Mouse (Mus musculus): ENCODE measurements at regions not wholly inside any gene's neighbourhood (a gene's known extent, or its start where the extent isn't known, plus 50 kb on each side); places are given as distances from the start of the nearest gene placed in this dataset. TPM values are rescaled to one million over a fixed set of nuclear protein-coding genes. Genes with fewer than 3 reads are reported as not detected.

DNA sequence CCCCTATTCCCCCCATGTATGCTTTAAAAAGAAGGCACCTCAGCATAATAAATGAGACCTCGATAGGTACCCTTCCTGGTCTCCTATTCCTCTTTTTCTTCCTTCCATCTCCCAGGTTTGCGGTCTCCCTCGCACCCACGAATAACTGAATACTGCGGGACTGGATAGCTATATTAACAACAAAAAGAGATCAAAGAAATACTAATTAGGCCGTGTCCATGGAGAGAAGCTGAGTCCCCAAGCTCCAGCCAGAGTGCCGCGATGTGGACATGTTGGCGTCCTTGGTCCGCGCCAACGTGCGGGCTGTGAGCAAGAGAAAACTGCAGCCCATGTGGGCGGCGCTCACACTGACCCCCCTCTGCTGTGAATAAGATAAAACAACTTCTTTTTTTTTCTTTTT lies 1382.0 kb downstream of the Zpld1 start:
- H3K4me1 ChIP-seq (ENCODE audit: control insufficient read depth, insufficient read depth, low read length), result no peaks in the 10 kb centered on the region
- no peaks in the 10 kb centered on the region for H3K36me3 ChIP-seq (ENCODE audit: control insufficient read depth, insufficient read depth, low read length)
- no peak for TF ChIP-seq POLR2A (IDR thresholded peaks at IDR 0.05; ENCODE audit: borderline replicate concordance, extremely low read depth, insufficient read depth, insufficient read length)
- no peak overlapping the region for H3K4me2 ChIP-seq (replicated peaks; ENCODE audit: low read depth, low read length, severe bottlenecking)
- H3K9me3 ChIP-seq (ENCODE audit: control insufficient read depth, low read length), result no peaks in the 10 kb centered on the region
- no peak for DNase-seq (ENCODE audit: low spot score)
- ATAC-seq (ENCODE audit: low FRiP score, low read depth), result no peak
- 96% methylated on average over 15 of the region's 15 CpGs for WGBS
- no peak overlapping the region for H3K9ac ChIP-seq (ENCODE audit: low read depth, low read length, severe bottlenecking)
- H3K27me3 ChIP-seq (ENCODE audit: control insufficient read depth, insufficient read depth, low read length), result no peaks in the 10 kb centered on the region
- no peak overlapping the region for H3K4me3 ChIP-seq (replicated peaks; ENCODE audit: low read length)
- no peak overlapping the region for H3K27ac ChIP-seq (replicated peaks; ENCODE audit: low read depth, low read length)

DNA sequence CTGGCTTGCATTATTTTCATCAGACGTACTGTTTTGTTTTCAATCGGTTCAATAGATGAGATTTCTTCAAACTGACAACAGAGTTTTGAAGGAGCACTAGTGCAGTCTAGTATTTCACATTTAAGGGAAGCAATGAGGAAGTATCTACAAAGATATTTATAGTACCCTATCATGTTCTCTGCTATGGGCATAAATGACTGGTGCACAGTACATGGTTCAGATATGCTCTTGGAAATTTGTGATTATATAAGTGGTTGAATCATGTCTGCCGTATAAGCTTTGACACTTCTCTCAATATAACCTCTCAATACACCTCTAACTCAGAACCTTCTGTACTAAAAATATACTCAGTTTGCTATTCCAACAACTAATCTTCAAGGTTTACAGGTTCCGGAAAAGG lies 1390.7 kb downstream of the Zpld1 start:
- Histone ChIP-seq H3K9ac (ENCODE audit: low read depth, low read length, severe bottlenecking) (no peak overlapping the region), H3K4me3 (replicated peaks; ENCODE audit: low read length) (no peak overlapping the region), H3K27me3 (ENCODE audit: control insufficient read depth, insufficient read depth, low read length) (no peaks in the 10 kb centered on the region), H3K4me1 (ENCODE audit: control insufficient read depth, insufficient read depth, low read length) (no peaks in the 10 kb centered on the region), H3K36me3 (ENCODE audit: control insufficient read depth, insufficient read depth, low read length) (no peaks in the 10 kb centered on the region), H3K27ac (replicated peaks; ENCODE audit: low read depth, low read length) (no peak overlapping the region), H3K9me3 (ENCODE audit: control insufficient read depth, low read length) (no peaks in the 10 kb centered on the region), H3K4me2 (replicated peaks; ENCODE audit: low read depth, low read length, severe bottlenecking) (no peak overlapping the region)
- WGBS, result 92% methylated on average over 4 of the region's 4 CpGs
- no peak for TF ChIP-seq POLR2A (IDR thresholded peaks at IDR 0.05; ENCODE audit: borderline replicate concordance, extremely low read depth, insufficient read depth, insufficient read length)
- ATAC-seq (ENCODE audit: low FRiP score, low read depth), result no peak
- no peak for DNase-seq (ENCODE audit: low spot score)

DNA sequence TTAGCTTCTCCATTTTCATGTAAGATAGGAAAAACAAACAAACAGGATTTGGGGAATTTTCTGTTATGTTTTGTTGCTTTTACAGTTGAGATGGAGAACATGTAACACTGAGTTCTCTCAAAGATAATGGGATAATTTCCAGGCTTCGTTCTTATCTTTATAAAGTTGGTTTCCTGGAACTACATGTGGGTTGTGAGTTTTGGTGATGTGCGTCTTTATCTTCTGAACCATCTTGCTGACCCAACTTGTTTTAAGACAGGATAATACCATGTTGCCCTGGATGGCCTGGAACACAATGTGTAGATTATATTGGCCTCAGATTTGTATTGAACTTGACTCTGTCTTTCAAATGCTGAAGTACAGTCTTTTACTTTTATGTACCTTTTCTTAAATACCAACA lies 1394.0 kb downstream of the Zpld1 start:
- H3K27ac ChIP-seq (replicated peaks; ENCODE audit: low read depth, low read length), result no peak overlapping the region
- H3K4me2 ChIP-seq (replicated peaks; ENCODE audit: low read depth, low read length, severe bottlenecking), result no peak overlapping the region
- no peak overlapping the region for H3K9ac ChIP-seq (ENCODE audit: low read depth, low read length, severe bottlenecking)
- TF ChIP-seq POLR2A (IDR thresholded peaks at IDR 0.05; ENCODE audit: borderline replicate concordance, extremely low read depth, insufficient read depth, insufficient read length), result no peak
- H3K36me3 ChIP-seq (ENCODE audit: control insufficient read depth, insufficient read depth, low read length), result no peaks in the 10 kb centered on the region
- ATAC-seq (ENCODE audit: low FRiP score, low read depth), result no peak
- no peaks in the 10 kb centered on the region for H3K9me3 ChIP-seq (ENCODE audit: control insufficient read depth, low read length)
- H3K4me3 ChIP-seq (replicated peaks; ENCODE audit: low read length), result no peak overlapping the region
- DNase-seq (ENCODE audit: low spot score), result no peak
- WGBS, result 82% methylated on average over 2 of the region's 2 CpGs
- H3K4me1 ChIP-seq (ENCODE audit: control insufficient read depth, insufficient read depth, low read length), result no peaks in the 10 kb centered on the region
- no peaks in the 10 kb centered on the region for H3K27me3 ChIP-seq (ENCODE audit: control insufficient read depth, insufficient read depth, low read length)

DNA sequence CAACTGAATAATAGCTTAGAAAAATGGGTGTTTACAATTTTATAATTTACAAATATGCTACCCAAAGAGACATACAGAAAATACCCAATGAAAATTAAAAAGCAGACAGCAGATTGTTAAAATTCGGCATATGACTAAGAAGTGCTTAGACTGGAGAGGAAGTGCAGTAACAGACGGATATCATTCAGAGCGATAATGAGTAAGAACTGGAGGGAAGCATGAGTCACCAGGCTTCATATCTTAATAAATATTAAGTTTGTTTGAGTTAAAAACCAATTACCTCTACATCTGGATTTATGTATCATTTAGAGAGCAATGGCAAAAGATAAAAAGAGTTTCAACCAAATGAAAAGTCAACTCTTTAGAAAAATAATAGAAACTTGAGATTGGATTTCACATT lies 1413.5 kb upstream of the Alcam start:
- Histone ChIP-seq H3K4me2 (replicated peaks; ENCODE audit: low read depth, low read length, severe bottlenecking) (no peak overlapping the region), H3K4me1 (ENCODE audit: control insufficient read depth, insufficient read depth, low read length) (no peaks in the 10 kb centered on the region), H3K9me3 (ENCODE audit: control insufficient read depth, low read length) (no peaks in the 10 kb centered on the region), H3K36me3 (ENCODE audit: control insufficient read depth, insufficient read depth, low read length) (no peaks in the 10 kb centered on the region), H3K9ac (ENCODE audit: low read depth, low read length, severe bottlenecking) (no peak overlapping the region), H3K27me3 (ENCODE audit: control insufficient read depth, insufficient read depth, low read length) (no peaks in the 10 kb centered on the region), H3K27ac (replicated peaks; ENCODE audit: low read depth, low read length) (no peak overlapping the region), H3K4me3 (replicated peaks; ENCODE audit: low read length) (no peak overlapping the region)
- TF ChIP-seq POLR2A (IDR thresholded peaks at IDR 0.05; ENCODE audit: borderline replicate concordance, extremely low read depth, insufficient read depth, insufficient read length), result no peak
- no peak for DNase-seq (ENCODE audit: low spot score)
- ATAC-seq (ENCODE audit: low FRiP score, low read depth), result no peak
- 81% methylated on average over 3 of the region's 3 CpGs for WGBS

DNA sequence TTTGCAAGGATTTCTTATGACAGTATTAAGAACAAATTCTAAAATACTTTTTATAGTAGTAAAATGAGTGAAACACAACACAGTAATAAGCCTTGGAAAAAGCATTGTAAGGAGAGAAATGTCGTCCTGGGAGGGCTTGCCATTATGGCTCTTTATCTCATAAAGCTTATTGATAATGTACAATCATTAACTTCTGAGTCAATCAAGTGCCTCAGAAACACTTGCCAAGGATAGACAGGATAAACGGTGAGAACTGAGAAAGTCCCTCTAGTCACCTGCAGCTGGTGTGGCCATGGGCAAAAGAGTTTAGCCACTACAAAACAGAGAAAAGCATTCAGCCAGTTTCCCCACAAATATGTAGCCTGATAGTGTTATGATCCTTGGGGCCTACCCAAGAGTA lies 1386.8 kb upstream of the Alcam start:
- DNase-seq (ENCODE audit: low spot score), result no peak
- no peak for TF ChIP-seq POLR2A (IDR thresholded peaks at IDR 0.05; ENCODE audit: borderline replicate concordance, extremely low read depth, insufficient read depth, insufficient read length)
- 87% methylated on average over 2 of the region's 2 CpGs for WGBS
- Histone ChIP-seq H3K9ac (ENCODE audit: low read depth, low read length, severe bottlenecking) (no peak overlapping the region), H3K4me3 (replicated peaks; ENCODE audit: low read length) (no peak overlapping the region), H3K9me3 (ENCODE audit: control insufficient read depth, low read length) (no peaks in the 10 kb centered on the region), H3K27ac (replicated peaks; ENCODE audit: low read depth, low read length) (no peak overlapping the region), H3K4me1 (ENCODE audit: control insufficient read depth, insufficient read depth, low read length) (no peaks in the 10 kb centered on the region), H3K36me3 (ENCODE audit: control insufficient read depth, insufficient read depth, low read length) (no peaks in the 10 kb centered on the region), H3K4me2 (replicated peaks; ENCODE audit: low read depth, low read length, severe bottlenecking) (no peak overlapping the region), H3K27me3 (ENCODE audit: control insufficient read depth, insufficient read depth, low read length) (no peaks in the 10 kb centered on the region)
- no peak for ATAC-seq (ENCODE audit: low FRiP score, low read depth)

Small RNA genes in the stretch of these regions (microRNA-seq; reads per million reads assigned to microRNA genes)
- gene Gm25041, result not detected
